Mouse (Mus musculus): ENCODE data around the gene Cd69. TPM values are rescaled to one million over a fixed set of nuclear protein-coding genes. Genes with fewer than 3 reads are reported as not detected.

Gene Cd69
- total RNA-seq (2021) (under 1 TPM in 1 of 2 experiments, not detected in 1; 0.38 TPM), polyA plus RNA-seq (2012; rRNA removed) (not detected in 2 replicates)
- long read RNA-seq, result 0 reads

DNA sequence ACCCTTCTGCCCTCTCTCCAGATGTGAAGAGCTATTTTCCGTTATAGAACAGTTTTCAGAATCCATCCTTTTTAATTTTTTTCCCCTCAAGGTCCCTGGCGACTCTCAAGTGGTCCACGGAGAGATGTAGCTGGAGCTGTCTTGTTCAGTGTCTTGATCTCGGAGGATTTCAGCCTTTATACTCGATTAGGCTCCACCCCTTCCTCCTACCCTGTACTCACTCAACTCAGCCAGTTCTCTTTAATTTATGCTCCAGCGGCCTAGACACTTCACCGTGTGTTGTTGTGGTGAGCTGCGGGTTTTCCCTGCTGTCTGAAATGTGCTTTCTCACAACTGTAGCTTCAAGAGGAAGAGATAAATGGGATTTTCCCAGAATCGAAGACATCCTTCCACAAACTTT is at the start of gene Cd69:
TSS of gene Cd69 (minus strand) at position 217 of the 400 bp plus-strand sequence.
- DNase-seq, result no peak

DNA sequence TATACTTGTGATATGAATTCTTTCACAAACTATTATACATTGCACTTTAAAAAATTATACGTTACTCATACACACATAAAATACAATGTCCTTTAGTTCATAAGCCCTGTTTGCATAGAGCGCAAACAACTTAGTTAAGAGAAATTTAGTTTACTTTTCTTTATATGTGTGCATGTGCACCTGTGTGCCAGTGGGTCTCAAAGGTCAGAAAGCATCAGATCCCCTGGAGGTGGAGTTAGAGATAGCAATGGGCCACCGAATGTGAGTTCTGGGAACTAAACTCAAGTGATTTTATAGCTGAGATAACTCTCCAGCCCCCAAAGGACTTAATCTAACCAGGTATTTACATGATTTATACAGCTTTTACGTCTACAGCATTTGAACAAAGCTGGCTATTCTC is 44.1 kb upstream of the Cd69 start:
- no peak for DNase-seq

DNA sequence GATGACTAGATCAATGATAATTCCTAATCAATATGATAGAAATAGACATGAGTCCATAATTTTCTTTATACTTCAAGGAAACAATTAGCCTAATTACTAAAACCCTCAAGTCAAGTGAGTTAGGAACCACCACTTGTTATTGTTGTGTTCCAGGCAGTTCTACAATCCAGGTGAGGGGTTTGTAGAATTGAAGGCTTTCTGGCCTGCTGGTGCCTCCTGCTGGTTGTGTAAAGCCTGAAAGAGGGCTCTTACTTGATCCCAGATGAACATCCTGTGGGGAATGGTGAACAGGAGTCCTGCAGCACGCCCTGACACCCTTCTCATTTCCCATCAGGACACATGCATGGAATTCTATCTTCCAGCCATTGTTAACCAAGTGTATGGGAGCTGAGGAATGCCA is 43.2 kb upstream of the Cd69 start:
- DNase-seq, result no peak

DNA sequence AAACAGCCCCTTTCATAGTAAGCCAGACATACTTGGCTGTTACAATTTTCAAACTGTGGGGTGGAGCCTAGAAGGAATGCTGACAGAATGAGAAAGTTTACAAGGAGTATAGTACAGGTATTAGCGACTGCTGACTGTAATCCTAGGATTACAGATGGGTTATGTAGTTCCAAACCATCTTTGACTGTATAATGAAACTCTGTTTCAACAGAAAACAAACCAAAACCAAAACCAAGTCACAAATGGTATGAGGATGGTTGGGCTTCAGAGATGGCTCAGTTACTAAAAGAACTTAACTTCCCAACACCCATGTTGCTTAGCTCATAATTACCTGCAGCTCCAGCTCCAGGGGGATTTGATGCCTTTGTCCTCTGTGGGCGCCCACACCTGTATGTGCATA is 41.2 kb upstream of the Cd69 start:
- DNase-seq, result no peak

DNA sequence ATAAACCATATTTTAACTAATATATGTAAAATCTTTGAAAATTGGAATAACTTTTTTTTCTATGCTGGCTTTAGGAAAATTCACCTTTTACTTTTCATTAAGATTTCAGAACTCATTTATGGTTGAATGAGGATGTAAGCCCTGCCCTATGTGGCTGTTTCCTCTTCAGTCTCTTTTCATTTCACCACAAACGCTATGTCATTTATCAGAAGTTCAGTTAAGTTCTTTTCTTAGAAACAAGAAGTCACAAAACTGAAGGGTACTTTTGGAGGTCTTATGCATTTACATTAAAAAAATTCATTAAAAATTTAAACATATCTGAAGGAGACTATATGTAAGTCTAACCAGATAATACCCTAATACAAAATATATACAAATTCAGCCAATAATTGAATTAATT is 40.5 kb upstream of the Cd69 start:
- DNase-seq, result no peak

GRCm38 (mm10) chr6:129314655-129315168 is 39.5 kb upstream of the Cd69 start:
- DNase-seq, result no peak

DNA sequence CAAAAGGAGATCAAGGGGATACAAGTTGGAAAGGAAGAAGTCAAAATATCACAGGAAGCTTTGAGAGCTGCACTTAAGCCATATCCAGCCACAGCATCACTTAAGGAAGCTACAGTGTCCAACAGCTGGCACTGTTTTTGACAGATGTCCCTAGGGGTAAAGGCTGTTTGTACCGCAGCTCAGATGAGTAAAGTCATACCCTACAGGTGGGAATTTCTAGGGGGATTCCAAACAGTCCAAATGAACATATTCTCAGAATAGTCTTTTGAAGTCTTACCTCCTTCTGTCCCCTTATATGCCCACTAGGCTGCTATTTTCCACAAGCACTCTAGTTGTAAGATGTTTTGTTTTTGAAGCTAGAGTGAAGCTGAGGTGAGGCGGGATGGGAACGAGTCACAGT is 37.3 kb upstream of the Cd69 start:
- no peak for DNase-seq

- DNase-seq, result no peak
Observed at GRCm38 (mm10) chr6:129304180-129304579, 28.9 kb upstream of the Cd69 start.

GRCm38 (mm10) chr6:129288708-129289107 is 13.5 kb upstream of the Cd69 start:
- DNase-seq, result no peak

DNA sequence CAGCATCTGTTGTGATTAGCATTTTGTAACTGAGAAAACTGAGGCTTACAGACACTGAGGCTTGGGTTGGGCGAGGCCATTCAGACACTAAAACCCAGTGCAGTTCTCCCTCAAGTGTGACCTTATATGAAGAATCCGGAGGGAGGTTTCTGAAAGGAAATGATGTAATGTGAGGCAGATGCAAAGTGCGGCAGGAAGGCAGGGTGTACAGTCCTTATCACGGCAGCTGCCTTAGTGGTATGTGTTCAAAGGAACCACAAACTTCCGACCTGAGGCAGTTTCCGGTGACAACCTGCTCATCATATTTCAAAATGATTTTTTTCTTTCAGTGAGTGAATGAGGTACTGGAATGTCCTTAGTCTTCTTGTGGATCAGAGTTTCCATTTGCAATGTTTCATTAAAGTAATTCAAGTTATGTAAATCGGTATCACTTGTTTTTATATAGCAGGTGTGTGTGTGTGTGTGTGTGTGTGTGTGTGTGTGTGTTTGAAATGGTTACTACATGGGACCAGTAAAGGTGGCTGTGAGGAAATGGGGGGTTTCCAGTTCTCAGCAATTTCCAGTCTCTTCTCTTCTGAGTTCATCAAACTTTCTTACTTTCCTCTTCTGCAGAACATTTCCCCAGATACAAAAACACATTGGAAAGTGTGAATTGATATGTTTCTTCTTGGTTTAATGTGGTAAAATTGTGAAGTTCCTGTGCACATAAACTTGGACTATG is 9.3 kb upstream of the Cd69 start:
- DNase-seq, result no peak

DNA sequence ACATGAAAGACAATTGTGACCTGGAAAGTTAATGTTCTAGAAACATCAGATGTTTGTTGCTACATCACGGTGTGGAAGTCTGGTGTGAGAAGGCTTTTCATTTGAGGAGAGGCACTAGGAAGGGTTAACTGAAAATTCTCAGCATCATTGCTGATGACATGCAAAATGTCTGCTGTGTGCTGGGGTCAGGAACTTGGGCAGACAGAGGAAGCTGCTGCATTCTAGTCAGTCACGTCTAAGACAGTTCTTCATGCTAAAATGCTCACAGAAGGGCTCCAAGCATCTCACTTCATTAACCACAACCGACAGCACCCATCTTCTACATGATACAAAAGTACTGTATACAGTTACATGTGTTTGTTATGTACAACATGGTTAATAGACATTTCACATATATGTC is 8.0 kb upstream of the Cd69 start:
- no peak for DNase-seq

DNA sequence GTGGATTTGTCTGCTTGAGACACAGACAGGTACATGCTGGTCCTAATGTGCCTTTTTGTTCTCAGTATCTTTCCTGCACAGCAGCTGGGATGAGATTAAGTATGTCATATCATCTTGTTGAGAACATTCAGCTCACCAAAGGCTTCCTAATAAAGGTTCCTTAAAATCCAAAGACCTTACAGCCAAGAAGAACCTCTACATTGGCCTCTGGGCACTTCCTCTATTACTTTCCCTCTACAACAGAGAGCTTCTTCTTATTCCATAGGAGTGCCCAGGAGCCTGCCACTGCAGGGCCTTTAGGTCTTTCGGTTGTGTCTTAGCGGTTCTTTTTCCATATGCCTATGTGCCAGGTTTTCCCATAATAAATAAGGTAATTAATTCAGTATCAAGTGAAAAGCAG is 1.2 kb upstream of the Cd69 start:
- no peak for DNase-seq

DNA sequence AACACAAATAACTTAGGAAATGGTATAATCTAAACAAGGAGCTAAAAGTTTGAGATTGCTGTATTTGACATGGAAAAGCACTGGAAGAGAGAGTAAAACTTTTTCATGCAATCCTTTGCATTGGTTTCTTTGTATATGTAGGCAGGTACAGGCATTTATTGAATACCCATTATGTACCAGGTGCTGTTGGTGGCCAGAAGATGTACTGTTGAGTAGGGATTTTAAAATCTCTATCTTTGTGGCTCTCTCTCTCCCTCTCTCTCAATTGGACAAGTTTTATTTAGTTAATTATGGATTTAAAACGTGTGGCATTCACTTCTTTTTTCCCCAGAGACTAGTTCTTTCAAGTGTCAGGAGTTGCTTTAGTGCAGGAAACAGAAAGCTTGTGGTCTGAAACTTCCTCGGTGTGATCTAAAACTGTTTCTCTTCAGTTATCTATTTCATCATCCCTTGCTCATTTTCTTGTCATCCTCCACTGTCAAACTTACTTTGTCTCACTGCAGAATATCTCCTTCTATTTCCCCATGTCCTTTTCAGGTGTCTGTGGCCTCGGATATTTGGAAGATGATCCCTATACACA is 478 bp upstream of the Cd69 start:
- no peak for DNase-seq

DNA sequence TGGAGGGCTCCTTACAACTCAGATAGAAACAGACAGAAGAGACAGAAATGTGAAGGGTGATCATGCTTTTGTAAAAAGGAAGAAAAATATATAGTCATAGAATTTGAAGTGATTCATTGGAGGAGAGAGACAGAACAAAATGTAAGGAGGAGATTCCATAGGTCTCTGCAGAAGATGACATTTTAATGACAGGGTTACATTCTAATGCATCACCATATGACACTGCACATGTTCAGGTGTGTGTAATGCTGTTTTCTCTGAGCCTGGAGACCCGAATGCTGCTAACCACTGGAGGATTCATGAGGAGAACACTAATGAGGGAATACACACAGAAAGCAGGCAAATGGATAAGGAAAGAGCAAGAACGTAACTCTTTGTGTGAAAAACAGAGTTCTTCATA is 760 bp downstream of the Cd69 start:
- DNase-seq, result no peak

DNA sequence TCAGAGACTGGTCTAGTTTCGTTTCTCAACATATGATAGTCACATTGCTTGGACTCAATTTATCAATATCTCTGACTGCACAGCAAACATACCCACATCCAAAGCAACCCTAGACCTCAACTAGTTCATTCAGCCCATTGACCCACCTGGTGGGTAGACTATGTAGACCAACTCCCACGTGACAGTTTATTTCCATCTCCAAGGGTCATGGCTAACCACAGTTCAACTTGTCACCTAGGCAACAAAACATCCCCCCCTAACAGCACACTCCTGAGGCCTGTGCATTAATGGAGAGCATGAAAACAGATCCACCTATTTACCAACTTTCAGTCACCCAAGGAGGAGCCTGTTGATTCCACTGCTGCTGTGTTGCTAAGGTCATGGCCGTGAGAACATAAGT is 1.6 kb downstream of the Cd69 start:
- DNase-seq, result no peak

GRCm38 (mm10) chr6:129266438-129267022 is 8.7 kb downstream of the Cd69 start:
- no peak for DNase-seq

GRCm38 (mm10) chr6:129265821-129266220 is 9.4 kb downstream of the Cd69 start:
- DNase-seq, result no peak

DNA sequence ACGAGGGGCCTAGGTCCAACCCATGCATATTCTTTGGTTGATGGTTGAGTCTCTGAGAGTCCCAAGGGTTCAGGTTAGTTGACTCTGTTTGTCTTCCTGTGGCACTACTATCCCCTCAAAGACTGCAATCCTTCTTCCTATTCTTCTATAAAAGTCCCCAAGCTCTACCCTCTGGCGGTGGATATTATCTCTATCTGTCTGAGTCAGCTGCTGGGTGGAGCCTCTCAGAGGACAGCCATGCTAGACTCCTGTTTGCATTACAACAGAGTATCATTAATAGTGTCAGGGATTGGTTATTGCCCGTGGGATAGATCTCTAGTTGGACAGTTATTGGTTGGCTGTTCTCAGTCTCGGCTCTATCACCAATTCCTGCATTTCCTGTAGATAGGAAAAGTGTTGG is 14.3 kb downstream of the Cd69 start:
- no peak for DNase-seq

- DNase-seq, result no peak
Observed at GRCm38 (mm10) chr6:129260034-129260433, 15.2 kb downstream of the Cd69 start.

- no peak for DNase-seq
Observed at GRCm38 (mm10) chr6:129256018-129256417, 19.2 kb downstream of the Cd69 start.

DNA sequence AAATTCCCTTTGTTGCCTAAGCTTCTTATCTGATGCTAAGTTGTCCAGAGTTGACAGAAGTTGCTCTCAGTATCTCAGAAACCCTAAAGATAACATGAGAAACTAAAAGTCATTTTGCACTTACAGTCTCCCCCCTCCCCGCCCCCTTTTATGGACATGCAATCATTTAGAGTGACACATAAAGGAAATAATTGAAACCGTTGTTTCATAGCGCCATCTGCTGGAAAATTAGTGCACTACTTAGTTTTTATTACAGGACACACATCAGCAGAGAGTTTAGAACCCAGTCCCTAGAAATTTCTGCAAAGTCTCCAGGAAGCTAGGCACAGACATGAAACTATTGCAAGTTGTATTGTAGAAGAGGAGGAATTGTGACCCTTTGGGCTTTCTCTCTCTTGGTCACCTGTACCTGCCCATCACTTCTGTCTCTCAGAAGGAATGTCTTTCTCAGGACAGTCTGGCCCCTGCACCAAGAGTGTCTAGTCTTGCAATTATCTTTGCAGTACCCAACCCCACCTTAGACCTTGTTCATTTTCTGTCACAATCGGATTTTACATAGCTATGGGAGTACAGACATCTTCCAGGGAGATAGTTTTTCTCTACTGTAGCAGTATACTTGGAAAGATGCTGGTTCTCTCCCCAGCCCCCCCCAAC is 20.2 kb downstream of the Cd69 start:
- DNase-seq, result no peak

DNA sequence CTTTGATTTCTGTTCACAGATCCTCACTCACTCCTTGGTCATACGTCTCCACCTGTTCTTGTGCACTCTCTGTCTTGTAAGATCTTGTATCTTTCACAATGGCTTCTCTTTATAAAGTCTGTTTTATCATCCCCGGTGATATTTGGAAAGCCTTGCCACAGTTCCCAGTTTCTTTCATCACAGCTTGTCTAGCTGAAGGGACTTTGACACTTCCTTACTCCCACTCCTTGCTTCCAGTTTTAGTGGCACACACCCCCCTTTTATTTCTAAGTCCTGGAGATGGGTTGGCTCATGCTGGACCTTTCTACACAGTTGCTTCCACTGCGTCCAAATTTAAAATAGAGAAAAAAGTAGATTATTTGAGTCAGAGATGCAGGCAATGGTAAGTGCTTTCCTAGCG is 20.9 kb downstream of the Cd69 start:
- no peak for DNase-seq

DNA sequence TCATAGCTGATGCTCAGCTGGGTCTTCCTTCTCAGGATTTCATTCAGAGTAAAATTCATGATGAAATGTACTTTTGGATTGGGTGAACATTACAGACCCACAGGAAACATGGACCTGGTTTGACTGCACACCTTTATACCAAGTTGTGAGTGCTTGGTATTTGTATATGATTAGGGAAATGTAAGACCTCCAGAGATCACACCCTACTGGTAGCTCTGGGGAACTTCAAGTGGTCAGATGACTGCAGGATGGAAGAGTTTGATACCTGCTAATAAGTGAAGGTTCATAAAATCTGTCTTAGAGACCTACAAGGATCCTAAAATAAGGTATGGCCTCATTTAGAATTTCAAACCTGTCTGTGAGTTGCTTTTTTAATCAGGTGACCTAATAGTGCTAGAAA is 27.0 kb downstream of the Cd69 start:
- no peak for DNase-seq

All from adrenal gland, adult 2 months (tissue).